Mouse (Mus musculus): ENCODE results near the gene Galnt9.

GRCm38 (mm10) chr5:110609868-110610267, 65.7 kb downstream of the Galnt9 start:
- TF ChIP-seq CTCF (IDR thresholded peaks at IDR 0.05; ENCODE audit: low read depth, low read length), result no peak
- TF ChIP-seq POLR2A (IDR thresholded peaks at IDR 0.05; ENCODE audit: borderline replicate concordance, low read depth, low read length), result no peak
